Mouse (Mus musculus): ENCODE measurements at regions not wholly inside any gene's neighbourhood (a gene's known extent, or its start where the extent isn't known, plus 50 kb on each side); places are given as distances from the start of the nearest gene placed in this dataset.

GRCm38 (mm10) chr8:127982165-127982564 lies 376.2 kb upstream of the Nrp1 start:
- TF ChIP-seq CTCF (IDR thresholded peaks at IDR 0.05; ENCODE audit: borderline replicate concordance, insufficient read depth, low read length) (no peak), POLR2A (IDR thresholded peaks at IDR 0.05; ENCODE audit: low read depth, low read length) (no peak)
